Mouse (Mus musculus): ENCODE measurements around the gene Glipr2. TPM values are rescaled to one million over a fixed set of nuclear protein-coding genes. Genes with fewer than 3 reads are reported as not detected.

The Glipr2 gene
- polyA plus RNA-seq, 1 experiment from 2014 or later, result 75.8 TPM

- Histone ChIP-seq H3K27me3 (replicated peaks; ENCODE audit: low read depth, poor library complexity, severe bottlenecking) (peaks cover 5% of the 10 kb centered on the region; the same call in 1 of the 2 replicates), H3K36me3 (replicated peaks) (no peaks in the 10 kb centered on the region), H3K4me3 (no peak overlapping the region), H3K27ac (replicated peaks) (no peak overlapping the region), H3K9me3 (no peaks in the 10 kb centered on the region), H3K4me1 (peaks cover 16% of the 10 kb centered on the region)
- 93% methylated on average over 19 of the region's 19 CpGs for WGBS
- DNase-seq (ENCODE audit: low spot score), result no peak
Measured at GRCm38 (mm10) chr4:43984326-43984725, 27.1 kb downstream of the Glipr2 start.

- 86% methylated on average over 3 of the region's 3 CpGs for WGBS
- no peak for DNase-seq (ENCODE audit: low spot score)
Measured at GRCm38 (mm10) chr4:43988976-43989375, 31.8 kb downstream of the Glipr2 start.

GRCm38 (mm10) chr4:43993072-43993471 lies 35.9 kb downstream of the Glipr2 start:
- H3K27me3 ChIP-seq (replicated peaks; ENCODE audit: low read depth, poor library complexity, severe bottlenecking), result no peaks in the 10 kb centered on the region
- no peak overlapping the region for H3K27ac ChIP-seq (replicated peaks)
- H3K36me3 ChIP-seq (replicated peaks), result no peaks in the 10 kb centered on the region
- no peak for DNase-seq (ENCODE audit: low spot score)
- no peaks in the 10 kb centered on the region for H3K4me1 ChIP-seq
- no peak overlapping the region for H3K4me3 ChIP-seq
- H3K9me3 ChIP-seq, result no peaks in the 10 kb centered on the region
- 93% methylated on average over 11 of the region's 11 CpGs for WGBS

More at GRCm38 (mm10) chr4:43988976-43989375, 31.8 kb downstream of the Glipr2 start:
- Histone ChIP-seq H3K4me3 (no peak overlapping the region), H3K27me3 (replicated peaks; ENCODE audit: low read depth, poor library complexity, severe bottlenecking) (peaks cover under 1% of the 10 kb centered on the region; the same call in 1 of the 2 replicates), H3K27ac (replicated peaks) (no peak overlapping the region), H3K36me3 (replicated peaks) (no peaks in the 10 kb centered on the region), H3K4me1 (no peaks in the 10 kb centered on the region), H3K9me3 (no peaks in the 10 kb centered on the region)

- Histone ChIP-seq H3K27me3 (replicated peaks; ENCODE audit: low read depth, poor library complexity, severe bottlenecking) (no peaks in the 10 kb centered on the region), H3K27ac (replicated peaks) (no peak overlapping the region), H3K4me3 (no peak overlapping the region), H3K36me3 (replicated peaks) (no peaks in the 10 kb centered on the region), H3K4me1 (no peaks in the 10 kb centered on the region), H3K9me3 (no peaks in the 10 kb centered on the region)
- 73% methylated on average over 2 of the region's 2 CpGs for WGBS
- no peak for DNase-seq (ENCODE audit: low spot score)
Measured at GRCm38 (mm10) chr4:43994342-43994741, 37.1 kb downstream of the Glipr2 start.

- DNase-seq (ENCODE audit: low spot score), result no peak
- WGBS, result 86% methylated on average over 6 of the region's 6 CpGs
- Histone ChIP-seq H3K27ac (replicated peaks) (no peak overlapping the region), H3K4me3 (no peak overlapping the region), H3K36me3 (replicated peaks) (no peaks in the 10 kb centered on the region), H3K4me1 (no peaks in the 10 kb centered on the region), H3K9me3 (no peaks in the 10 kb centered on the region), H3K27me3 (replicated peaks; ENCODE audit: low read depth, poor library complexity, severe bottlenecking) (no peaks in the 10 kb centered on the region)
Measured at GRCm38 (mm10) chr4:44003622-44004021, 46.4 kb downstream of the Glipr2 start.

- DNase-seq (ENCODE audit: low spot score), result no peak
- Histone ChIP-seq H3K27me3 (replicated peaks; ENCODE audit: low read depth, poor library complexity, severe bottlenecking) (no peaks in the 10 kb centered on the region), H3K4me1 (no peaks in the 10 kb centered on the region), H3K36me3 (replicated peaks) (no peaks in the 10 kb centered on the region), H3K27ac (replicated peaks) (no peak within 1 kb of the TSS), H3K9me3 (no peaks in the 10 kb centered on the region), H3K4me3 (no peak within 1 kb of the TSS)
- 93% methylated on average over 5 of the region's 5 CpGs for WGBS
Measured at GRCm38 (mm10) chr4:44004126-44004525, 46.9 kb downstream of the Glipr2 start, which contains the start of gene Clta. TSS of gene Clta (plus strand) at chr4:44004452.

- Histone ChIP-seq H3K27ac (replicated peaks) (no peak overlapping the region), H3K36me3 (replicated peaks) (no peaks in the 10 kb centered on the region)
- 73% methylated on average over 3 of the region's 3 CpGs for WGBS
Measured at GRCm38 (mm10) chr4:44004623-44005409, 47.6 kb downstream of the Glipr2 start.

GRCm38 (mm10) chr4:44010176-44010575 lies 53.0 kb downstream of the Glipr2 start:
- Histone ChIP-seq H3K4me1 (peaks cover 18% of the 10 kb centered on the region), H3K4me3 (no peak overlapping the region), H3K27me3 (replicated peaks; ENCODE audit: low read depth, poor library complexity, severe bottlenecking) (no peaks in the 10 kb centered on the region), H3K27ac (replicated peaks) (no peak overlapping the region), H3K36me3 (replicated peaks) (peaks cover 6% of the 10 kb centered on the region; the same call in 1 of the 2 replicates), H3K9me3 (no peaks in the 10 kb centered on the region)
- no peak for DNase-seq (ENCODE audit: low spot score)
- WGBS, result 91% methylated on average over 1 of the region's 1 CpGs

More at GRCm38 (mm10) chr4:44004623-44005409, 47.6 kb downstream of the Glipr2 start:
- no peak overlapping the region for H3K4me3 ChIP-seq
- no peaks in the 10 kb centered on the region for H3K4me1 ChIP-seq
- no peak for DNase-seq (ENCODE audit: low spot score)
- no peaks in the 10 kb centered on the region for H3K27me3 ChIP-seq (replicated peaks; ENCODE audit: low read depth, poor library complexity, severe bottlenecking)
- no peaks in the 10 kb centered on the region for H3K9me3 ChIP-seq

- Histone ChIP-seq H3K27ac (replicated peaks) (no peak overlapping the region), H3K27me3 (replicated peaks; ENCODE audit: low read depth, poor library complexity, severe bottlenecking) (no peaks in the 10 kb centered on the region), H3K9me3 (no peaks in the 10 kb centered on the region), H3K4me1 (peaks cover 18% of the 10 kb centered on the region), H3K36me3 (replicated peaks) (peaks cover 11% of the 10 kb centered on the region), H3K4me3 (no peak overlapping the region)
- 45% methylated on average over 2 of the region's 2 CpGs for WGBS
- no peak for DNase-seq (ENCODE audit: low spot score)
Measured at GRCm38 (mm10) chr4:44010893-44011292, 53.7 kb downstream of the Glipr2 start.

GRCm38 (mm10) chr4:44011799-44012198 lies 54.6 kb downstream of the Glipr2 start:
- no peak for DNase-seq (ENCODE audit: low spot score)
- peak overlapping the region; percentile 88 for H3K27ac ChIP-seq (replicated peaks)
- no peaks in the 10 kb centered on the region for H3K9me3 ChIP-seq
- 78% methylated on average over 3 of the region's 3 CpGs for WGBS
- H3K4me3 ChIP-seq, result peak overlapping the region; percentile 99
- H3K36me3 ChIP-seq (replicated peaks), result peaks cover 18% of the 10 kb centered on the region
- H3K27me3 ChIP-seq (replicated peaks; ENCODE audit: low read depth, poor library complexity, severe bottlenecking), result no peaks in the 10 kb centered on the region
- peaks cover 18% of the 10 kb centered on the region for H3K4me1 ChIP-seq

GRCm38 (mm10) chr4:44012376-44013367 lies 55.5 kb downstream of the Glipr2 start:
- H3K27ac ChIP-seq (replicated peaks), result peak overlapping the region; percentile 88
- H3K27me3 ChIP-seq (replicated peaks; ENCODE audit: low read depth, poor library complexity, severe bottlenecking), result no peaks in the 10 kb centered on the region
- no peaks in the 10 kb centered on the region for H3K9me3 ChIP-seq
- peak; percentile 95 for DNase-seq (ENCODE audit: low spot score)
- WGBS, result under 1% methylated on average over 77 of the region's 77 CpGs
- peaks cover 18% of the 10 kb centered on the region for H3K4me1 ChIP-seq
- H3K4me3 ChIP-seq, result peak overlapping the region; percentile 99
- peaks cover 24% of the 10 kb centered on the region for H3K36me3 ChIP-seq (replicated peaks)

GRCm38 (mm10) chr4:44013391-44014070 lies 56.3 kb downstream of the Glipr2 start:
- no peak for DNase-seq (ENCODE audit: low spot score)
- Histone ChIP-seq H3K27ac (replicated peaks) (peak overlapping the region; percentile 88; the same call in 1 of the 2 replicates), H3K27me3 (replicated peaks; ENCODE audit: low read depth, poor library complexity, severe bottlenecking) (no peaks in the 10 kb centered on the region), H3K4me1 (peaks cover 18% of the 10 kb centered on the region), H3K4me3 (peak overlapping the region; percentile 99), H3K9me3 (no peaks in the 10 kb centered on the region), H3K36me3 (replicated peaks) (peaks cover 31% of the 10 kb centered on the region)
- WGBS, result 28% methylated on average over 11 of the region's 11 CpGs
